Comparison of ENCODE assay signal across 15 mouse cellular contexts in genomic region chr17:34391507-34391906, GRCm38 (mm10). TPM values are rescaled to one million over a fixed set of nuclear protein-coding genes. Genes with fewer than 3 reads are reported as not detected.
DNase-seq lines count a peak whose midpoint lies in the region; ATAC-seq and TF ChIP-seq lines count a peak whose summit lies in the region.
"Had no signal": no experiment of that assay in that cellular context is flagged by ENCODE, and none has a peak within 500 bp of the region (broad histone marks: within the 10 kb centered on the region; RNA-seq: fewer than 3 reads in every experiment).

No protein-coding gene starts in this region.

- H3K27me3 ChIP-seq in hindbrain, embryonic 14.5 days (ENCODE audit: control insufficient read depth, insufficient read depth, low read length), result no peaks in the 10 kb centered on the region
- H3K27me3 ChIP-seq in hindbrain, embryonic 11.5 days (ENCODE audit: control insufficient read depth, insufficient read depth, low read length), result peaks cover 4% of the 10 kb centered on the region; the same call in 1 of the 2 replicates
- H3K27me3 ChIP-seq in stomach, embryonic 14.5 days (ENCODE audit: control insufficient read depth, insufficient read depth, low read length), result no peaks in the 10 kb centered on the region
- H3K27me3 ChIP-seq in stomach, postnatal 0 days (ENCODE audit: control insufficient read depth, insufficient read depth, low read length), result peaks cover 3% of the 10 kb centered on the region; the same call in 1 of the 2 replicates
- peaks cover 16% of the 10 kb centered on the region for H3K27me3 ChIP-seq in limb, embryonic 13.5 days

- no peak overlapping the region for H3K9ac ChIP-seq in hindbrain, embryonic 14.5 days
- no peak overlapping the region for H3K9ac ChIP-seq in hindbrain, embryonic 11.5 days (ENCODE audit: low read depth, low read length)
- no peak overlapping the region for H3K9ac ChIP-seq in stomach, embryonic 14.5 days (replicated peaks; ENCODE audit: low read depth, low read length)
- H3K9ac ChIP-seq in stomach, postnatal 0 days (ENCODE audit: low read length), result no peak overlapping the region
- no peak overlapping the region for H3K9ac ChIP-seq in limb, embryonic 13.5 days

- no peaks in the 10 kb centered on the region for H3K36me3 ChIP-seq in hindbrain, embryonic 14.5 days (replicated peaks; ENCODE audit: control insufficient read depth, insufficient read depth)
- H3K36me3 ChIP-seq in hindbrain, embryonic 11.5 days (ENCODE audit: control insufficient read depth, insufficient read depth, low read length), result no peaks in the 10 kb centered on the region
- no peaks in the 10 kb centered on the region for H3K36me3 ChIP-seq in stomach, embryonic 14.5 days (ENCODE audit: control insufficient read depth, insufficient read depth, low read length)
- no peaks in the 10 kb centered on the region for H3K36me3 ChIP-seq in stomach, postnatal 0 days (ENCODE audit: control insufficient read depth, insufficient read depth, low read length)
- no peaks in the 10 kb centered on the region for H3K36me3 ChIP-seq in limb, embryonic 13.5 days

- TF ChIP-seq CTCF in stomach, postnatal 0 days (IDR thresholded peaks at IDR 0.05; ENCODE audit: low read depth), result no peak

- WGBS in hindbrain, embryonic 14.5 days, result 78% methylated on average over 7 of the region's 7 CpGs
- 74% methylated on average over 7 of the region's 7 CpGs for WGBS in hindbrain, embryonic 11.5 days
- 60% methylated on average over 7 of the region's 7 CpGs for WGBS in stomach, embryonic 14.5 days
- 62% methylated on average over 7 of the region's 7 CpGs for WGBS in stomach, postnatal 0 days
- WGBS in limb, embryonic 13.5 days, result 68% methylated on average over 7 of the region's 7 CpGs

- DNase-seq in hindbrain, embryonic 14.5 days (ENCODE audit: low spot score), result no peak
- no peak for DNase-seq in hindbrain, embryonic 11.5 days (ENCODE audit: low spot score)
- no peak for DNase-seq in stomach, postnatal 0 days (ENCODE audit: low spot score)
- no peak for DNase-seq in left cerebral cortex, postnatal 36 days (ENCODE audit: low spot score in 2 of 2)
- no peak for DNase-seq in spleen, postnatal 14 days (ENCODE audit: low spot score in 2 of 2)
- DNase-seq: cerebellum, adult 8-10 months; gastrocnemius, postnatal 36 days; lung, adult 2 months had no signal

- H3K4me1 ChIP-seq in hindbrain, embryonic 14.5 days (replicated peaks; ENCODE audit: control insufficient read depth, insufficient read depth, low read length), result no peaks in the 10 kb centered on the region
- H3K4me1 ChIP-seq in hindbrain, embryonic 11.5 days (replicated peaks; ENCODE audit: control insufficient read depth, insufficient read depth, low read length), result no peaks in the 10 kb centered on the region
- H3K4me1 ChIP-seq in stomach, embryonic 14.5 days (ENCODE audit: control insufficient read depth, insufficient read depth, low read length), result no peaks in the 10 kb centered on the region
- no peaks in the 10 kb centered on the region for H3K4me1 ChIP-seq in stomach, postnatal 0 days (replicated peaks; ENCODE audit: control insufficient read depth, insufficient read depth)
- H3K4me1 ChIP-seq in limb, embryonic 13.5 days, result 0 out of 2 replicates have a peak, but pooled peaks cover 8% of the 10 kb centered on the region

- H3K4me3 ChIP-seq in hindbrain, embryonic 14.5 days (replicated peaks; ENCODE audit: low read length), result no peak overlapping the region
- no peak overlapping the region for H3K4me3 ChIP-seq in hindbrain, embryonic 11.5 days (ENCODE audit: low read depth, low read length)
- H3K4me3 ChIP-seq in stomach, embryonic 14.5 days (ENCODE audit: low read depth, low read length), result no peak overlapping the region
- no peak overlapping the region for H3K4me3 ChIP-seq in stomach, postnatal 0 days (ENCODE audit: low read depth, low read length)
- H3K4me3 ChIP-seq in limb, embryonic 13.5 days, result no peak overlapping the region

- ATAC-seq in hindbrain, embryonic 14.5 days (ENCODE audit: low FRiP score), result no peak
- no peak for ATAC-seq in hindbrain, embryonic 11.5 days (ENCODE audit: low FRiP score)
- no peak for ATAC-seq in stomach, embryonic 14.5 days (ENCODE audit: insufficient number of reproducible peaks, insufficient read depth, low FRiP score, low read depth)
- ATAC-seq in stomach, postnatal 0 days (ENCODE audit: low FRiP score, low TSS enrichment), result no peak
- ATAC-seq in limb, embryonic 13.5 days (ENCODE audit: low FRiP score, low read depth), result no peak

- H3K4me2 ChIP-seq in hindbrain, embryonic 14.5 days (replicated peaks), result 0 out of 2 replicates have a peak overlapping the region, but pooled peaks have one; percentile 64
- H3K4me2 ChIP-seq in hindbrain, embryonic 11.5 days (replicated peaks; ENCODE audit: low read depth, low read length), result no peak overlapping the region; the same call in 1 of the 2 replicates
- peak overlapping the region; percentile 45; the same call in 1 of the 2 replicates for H3K4me2 ChIP-seq in stomach, embryonic 14.5 days (replicated peaks; ENCODE audit: low read depth, low read length)
- no peak overlapping the region for H3K4me2 ChIP-seq in stomach, postnatal 0 days (replicated peaks; ENCODE audit: low read depth)
- H3K4me2 ChIP-seq in limb, embryonic 13.5 days (replicated peaks), result peak overlapping the region; percentile 71

- intact Hi-C loops in left cerebral cortex, postnatal 36 days (cut with DNase I), result no loop called here

- no peak overlapping the region for H3K27ac ChIP-seq in hindbrain, embryonic 14.5 days
- no peak overlapping the region for H3K27ac ChIP-seq in hindbrain, embryonic 11.5 days (ENCODE audit: low read depth, low read length)
- H3K27ac ChIP-seq in stomach, embryonic 14.5 days (ENCODE audit: low read length), result no peak overlapping the region
- H3K27ac ChIP-seq in stomach, postnatal 0 days (replicated peaks), result no peak overlapping the region
- no peak overlapping the region for H3K27ac ChIP-seq in limb, embryonic 13.5 days

- no peaks in the 10 kb centered on the region for H3K9me3 ChIP-seq in hindbrain, embryonic 14.5 days (ENCODE audit: control insufficient read depth, low read length)
- H3K9me3 ChIP-seq in hindbrain, embryonic 11.5 days (ENCODE audit: control insufficient read depth, low read length), result no peaks in the 10 kb centered on the region
- H3K9me3 ChIP-seq in stomach, embryonic 14.5 days (ENCODE audit: control insufficient read depth, low read depth, low read length), result no peaks in the 10 kb centered on the region
- H3K9me3 ChIP-seq in stomach, postnatal 0 days (ENCODE audit: control insufficient read depth, low read length), result no peaks in the 10 kb centered on the region
- H3K9me3 ChIP-seq in limb, embryonic 13.5 days, result no peaks in the 10 kb centered on the region

- TF ChIP-seq EP300 in stomach, postnatal 0 days (optimal IDR thresholded peaks at IDR 0.05), result no peak

RNA-seq across cellular contexts. Expression of gene BC051142, which starts 7.1 kb away (rescaled TPM):
- polyA plus RNA-seq in hindbrain, embryonic 14.5 days (2014; fragmentation: Nextera tagmentation; extraction: Ambion mirVana), result 4.2 and 5.6 TPM in 2 replicates
- polyA plus RNA-seq in hindbrain, embryonic 11.5 days (2014; fragmentation: Nextera tagmentation; extraction: Ambion mirVana), result 2.7 and 4.1 TPM in 2 replicates
- polyA plus RNA-seq in stomach, embryonic 14.5 days (2014; fragmentation: Nextera tagmentation; extraction: Ambion mirVana), result 0.85 and 1.2 TPM in 2 replicates
- polyA plus RNA-seq in stomach, postnatal 0 days (2015; fragmentation: Nextera tagmentation; extraction: Ambion mirVana), result 0.59 and 0.86 TPM in 2 replicates
- polyA plus RNA-seq in limb, embryonic 13.5 days (2015; fragmentation: Nextera tagmentation; extraction: Ambion mirVana), result 0.47 and 0.69 TPM in 2 replicates
- 1 to 10 TPM; 4.1 TPM for total RNA-seq in left cerebral cortex, postnatal 36 days (2021)
- total RNA-seq: gastrocnemius, postnatal 36 days had no signal

RNA-seq across cellular contexts. Expression of gene Btnl1, which starts 14.6 kb away (rescaled TPM):
- polyA plus RNA-seq in hindbrain, embryonic 14.5 days (2014; fragmentation: Nextera tagmentation; extraction: Ambion mirVana), result not detected in 2 replicates
- polyA plus RNA-seq in hindbrain, embryonic 11.5 days (2014; fragmentation: Nextera tagmentation; extraction: Ambion mirVana), result 0.08 TPM in 1 of 2 replicates, not detected in the other
- not detected in 2 replicates for polyA plus RNA-seq in stomach, embryonic 14.5 days (2014; fragmentation: Nextera tagmentation; extraction: Ambion mirVana)
- polyA plus RNA-seq in stomach, postnatal 0 days (2015; fragmentation: Nextera tagmentation; extraction: Ambion mirVana), result 0.04 TPM in 1 of 2 replicates, not detected in the other
- not detected in 2 replicates for polyA plus RNA-seq in limb, embryonic 13.5 days (2015; fragmentation: Nextera tagmentation; extraction: Ambion mirVana)
- total RNA-seq in left cerebral cortex, postnatal 36 days (2021), result not detected
- total RNA-seq: gastrocnemius, postnatal 36 days; layer of hippocampus, adult 18-20 months; left cerebral cortex, postnatal 25 days; megakaryocyte-erythroid progenitor cell, adult 5-6 weeks had no signal
- polyA plus RNA-seq: CD4-positive, CD25-positive, alpha-beta regulatory T cell, adult 4 months; heart, postnatal 0 days had no signal

RNA-seq across cellular contexts. Expression of gene Btnl2, which starts 36.9 kb away (rescaled TPM):
- 0.10 TPM in 1 of 2 replicates, not detected in the other for polyA plus RNA-seq in hindbrain, embryonic 14.5 days (2014; fragmentation: Nextera tagmentation; extraction: Ambion mirVana)
- polyA plus RNA-seq in hindbrain, embryonic 11.5 days (2014; fragmentation: Nextera tagmentation; extraction: Ambion mirVana), result 0.13 TPM in 1 of 2 replicates, not detected in the other
- polyA plus RNA-seq in stomach, embryonic 14.5 days (2014; fragmentation: Nextera tagmentation; extraction: Ambion mirVana), result 0.10 and 0.13 TPM in 2 replicates
- 0.13 and 0.16 TPM in 2 replicates for polyA plus RNA-seq in stomach, postnatal 0 days (2015; fragmentation: Nextera tagmentation; extraction: Ambion mirVana)
- 0.05 and 0.09 TPM in 2 replicates for polyA plus RNA-seq in limb, embryonic 13.5 days (2015; fragmentation: Nextera tagmentation; extraction: Ambion mirVana)
- under 1 TPM; 0.50 to 0.74 TPM for total RNA-seq in left cerebral cortex, postnatal 36 days (2021)
- total RNA-seq: megakaryocyte-erythroid progenitor cell, adult 5-6 weeks had no signal
- polyA plus RNA-seq: heart, postnatal 0 days had no signal

Comparison
In these comparisons a context has a peak if more than half of its experiments do, and no peak if none do; other contexts are left out.
1. H3K4me2 ChIP-seq: peak in hindbrain, embryonic 14.5 days (single experiment), stomach, embryonic 14.5 days (single experiment) and limb, embryonic 13.5 days (single experiment); none in hindbrain, embryonic 11.5 days (single experiment) and stomach, postnatal 0 days (single experiment).